Mouse (Mus musculus) thymus, postnatal 25 days (tissue): ENCODE measurements around the gene 3830417A13Rik.

Experiments
- DNase-seq: peaks from one replicate; pipeline ENCODE4 v3.0.0; 2022

The 3830417A13Rik gene

GRCm38 (mm10) chrX:64173248-64173647, at the start of gene 3830417A13Rik:
TSS of gene 3830417A13Rik (plus strand) at chrX:64173548.
- no peak for DNase-seq

- no peak for DNase-seq
Measured at GRCm38 (mm10) chrX:64152098-64152497, 21.2 kb upstream of the 3830417A13Rik start, which contains the start of gene Gm6760. TSS of gene Gm6760 (minus strand) at chrX:64152198.

GRCm38 (mm10) chrX:64181246-64181645, 7.9 kb downstream of the 3830417A13Rik start:
- DNase-seq, result no peak
